Mouse (Mus musculus): Measurements from ENCODE around the gene Inhbe. TPM values are rescaled to one million over a fixed set of nuclear protein-coding genes. Genes with fewer than 3 reads are reported as not detected.

Gene Inhbe
- polyA plus RNA-seq, 1 experiment: not detected

DNA sequence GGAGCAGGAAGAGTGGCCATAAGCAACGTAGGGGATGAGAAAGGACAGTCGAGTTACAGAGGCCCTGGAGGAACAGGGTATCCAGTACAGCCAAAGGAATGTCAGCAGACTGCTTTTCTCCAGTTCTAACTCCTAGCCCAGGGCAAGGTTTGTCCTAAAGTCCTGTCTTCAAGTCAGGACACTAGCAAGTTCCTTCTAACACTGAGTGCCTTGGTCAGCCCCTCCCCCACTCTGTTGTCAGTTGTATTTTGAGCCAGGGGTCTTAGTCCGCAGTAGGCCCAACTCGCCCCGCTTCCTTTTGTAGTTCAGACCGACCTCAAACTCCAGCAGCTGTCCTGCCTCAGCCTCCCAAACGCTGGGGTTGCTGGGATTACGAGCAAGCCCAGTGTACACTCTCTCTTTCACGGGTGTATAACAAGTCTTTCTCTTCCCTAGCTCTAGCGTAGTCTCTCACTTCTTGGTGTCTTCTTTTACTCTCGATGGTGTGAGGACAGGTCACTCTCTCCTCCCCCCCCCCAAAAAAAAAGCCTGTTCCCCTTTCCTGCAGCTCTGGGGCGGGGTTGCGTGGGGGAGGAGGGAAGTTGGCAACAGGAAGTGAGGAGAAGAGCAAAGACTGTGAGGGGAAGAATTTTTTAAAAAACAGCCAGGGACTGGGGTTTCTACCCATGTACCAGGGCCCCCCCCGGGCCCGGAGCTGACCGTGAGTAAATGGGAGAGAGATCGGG, 30.9 kb downstream of the Inhbe start:
- no peaks in the 10 kb centered on the region for H3K9me3 ChIP-seq (replicated peaks; ENCODE audit: control insufficient read depth, insufficient read depth, low read length, poor library complexity, severe bottlenecking)
- peak overlapping the region; percentile 54 for H3K9ac ChIP-seq (ENCODE audit: low read depth, poor library complexity, severe bottlenecking)
- TF ChIP-seq POLR2A (IDR thresholded peaks at IDR 0.05; ENCODE audit: insufficient read depth, low read length) (no peak), CTCF (IDR thresholded peaks at IDR 0.05; ENCODE audit: low read depth, low read length) (no peak), EP300 (IDR thresholded peaks at IDR 0.05; ENCODE audit: insufficient read depth, low read depth, low read length) (peak; percentile 40; the same call in 1 of the 2 replicates)
- H3K36me3 ChIP-seq (ENCODE audit: control insufficient read depth, insufficient read depth, low read length, poor library complexity, severe bottlenecking): no peaks in the 10 kb centered on the region
- peaks cover 12% of the 10 kb centered on the region for H3K4me1 ChIP-seq (ENCODE audit: control insufficient read depth, insufficient read depth, low read length)
- 0 out of 2 replicates have a peak overlapping the region, but pooled peaks have one; percentile 8 for H3K4me3 ChIP-seq (ENCODE audit: low read depth, low read length)
- no peaks in the 10 kb centered on the region for H3K27me3 ChIP-seq (ENCODE audit: control insufficient read depth, insufficient read depth, low read length, poor library complexity, severe bottlenecking)
- peak overlapping the region; percentile 59 for H3K27ac ChIP-seq (ENCODE audit: insufficient read depth, low read length)

GRCm38 (mm10) chr10:127322669-127323068, 31.5 kb downstream of the Inhbe start:
- H3K9me3 ChIP-seq (replicated peaks; ENCODE audit: control insufficient read depth, insufficient read depth, low read length, poor library complexity, severe bottlenecking): no peaks in the 10 kb centered on the region
- H3K4me1 ChIP-seq (ENCODE audit: control insufficient read depth, insufficient read depth, low read length): peaks cover 10% of the 10 kb centered on the region
- no peak overlapping the region for H3K9ac ChIP-seq (ENCODE audit: low read depth, poor library complexity, severe bottlenecking)
- no peaks in the 10 kb centered on the region for H3K36me3 ChIP-seq (ENCODE audit: control insufficient read depth, insufficient read depth, low read length, poor library complexity, severe bottlenecking)
- no peak for TF ChIP-seq POLR2A (IDR thresholded peaks at IDR 0.05; ENCODE audit: insufficient read depth, low read length)
- no peak for TF ChIP-seq EP300 (IDR thresholded peaks at IDR 0.05; ENCODE audit: insufficient read depth, low read depth, low read length)
- TF ChIP-seq CTCF (IDR thresholded peaks at IDR 0.05; ENCODE audit: low read depth, low read length): no peak
- no peaks in the 10 kb centered on the region for H3K27me3 ChIP-seq (ENCODE audit: control insufficient read depth, insufficient read depth, low read length, poor library complexity, severe bottlenecking)
- H3K4me3 ChIP-seq (ENCODE audit: low read depth, low read length): no peak overlapping the region
- peak overlapping the region; percentile 59; the same call in 1 of the 2 replicates for H3K27ac ChIP-seq (ENCODE audit: insufficient read depth, low read length)

- Histone ChIP-seq H3K27me3 (ENCODE audit: control insufficient read depth, insufficient read depth, low read length, poor library complexity, severe bottlenecking) (no peaks in the 10 kb centered on the region), H3K9ac (ENCODE audit: low read depth, poor library complexity, severe bottlenecking) (peak overlapping the region; percentile 19; the same call in 1 of the 2 replicates), H3K27ac (ENCODE audit: insufficient read depth, low read length) (no peak overlapping the region; the same call in 1 of the 2 replicates), H3K9me3 (replicated peaks; ENCODE audit: control insufficient read depth, insufficient read depth, low read length, poor library complexity, severe bottlenecking) (no peaks in the 10 kb centered on the region), H3K4me1 (ENCODE audit: control insufficient read depth, insufficient read depth, low read length) (peaks cover 10% of the 10 kb centered on the region), H3K4me3 (ENCODE audit: low read depth, low read length) (peak overlapping the region; percentile 13), H3K36me3 (ENCODE audit: control insufficient read depth, insufficient read depth, low read length, poor library complexity, severe bottlenecking) (no peaks in the 10 kb centered on the region)
- TF ChIP-seq CTCF (IDR thresholded peaks at IDR 0.05; ENCODE audit: low read depth, low read length) (no peak), EP300 (IDR thresholded peaks at IDR 0.05; ENCODE audit: insufficient read depth, low read depth, low read length) (no peak), POLR2A (IDR thresholded peaks at IDR 0.05; ENCODE audit: insufficient read depth, low read length) (no peak)
These were observed 32.0 kb downstream of the Inhbe start for GRCm38 (mm10) chr10:127322178-127322577.

DNA sequence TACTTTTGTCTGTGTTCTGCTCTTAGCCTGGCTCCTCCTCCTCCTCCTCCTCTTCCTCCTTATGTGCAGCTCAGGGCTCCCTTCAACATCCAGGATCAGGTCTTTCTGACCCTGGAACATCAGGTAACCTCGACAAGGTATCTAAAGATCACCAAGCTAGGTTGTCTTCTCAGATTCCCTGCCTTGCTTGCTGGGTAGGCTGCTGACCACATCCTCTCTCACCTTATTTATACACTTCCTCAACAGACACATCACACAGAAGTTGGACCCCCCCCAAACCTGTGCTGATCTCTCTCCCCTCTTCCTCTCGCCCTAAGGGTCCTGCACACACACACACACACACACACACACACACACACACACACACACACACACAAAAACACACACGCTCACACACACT, 32.6 kb downstream of the Inhbe start, which contains the start of gene Arhgap9:
Gene Arhgap9 (plus strand): TSS at position 344 of the 400 bp plus-strand sequence.
- peaks cover 10% of the 10 kb centered on the region for H3K4me1 ChIP-seq (ENCODE audit: control insufficient read depth, insufficient read depth, low read length)
- H3K9ac ChIP-seq (ENCODE audit: low read depth, poor library complexity, severe bottlenecking): peak within 1 kb of the TSS; percentile 19; the same call in 1 of the 2 replicates
- H3K27me3 ChIP-seq (ENCODE audit: control insufficient read depth, insufficient read depth, low read length, poor library complexity, severe bottlenecking): no peaks in the 10 kb centered on the region
- TF ChIP-seq CTCF (IDR thresholded peaks at IDR 0.05; ENCODE audit: low read depth, low read length) (no peak), EP300 (IDR thresholded peaks at IDR 0.05; ENCODE audit: insufficient read depth, low read depth, low read length) (no peak), POLR2A (IDR thresholded peaks at IDR 0.05; ENCODE audit: insufficient read depth, low read length) (no peak)
- peak within 1 kb of the TSS; percentile 13 for H3K4me3 ChIP-seq (ENCODE audit: low read depth, low read length)
- H3K27ac ChIP-seq (ENCODE audit: insufficient read depth, low read length): peak within 1 kb of the TSS; percentile 59; the same call in 1 of the 2 replicates
- H3K9me3 ChIP-seq (replicated peaks; ENCODE audit: control insufficient read depth, insufficient read depth, low read length, poor library complexity, severe bottlenecking): no peaks in the 10 kb centered on the region
- no peaks in the 10 kb centered on the region for H3K36me3 ChIP-seq (ENCODE audit: control insufficient read depth, insufficient read depth, low read length, poor library complexity, severe bottlenecking)

GRCm38 (mm10) chr10:127319969-127320368, 34.2 kb downstream of the Inhbe start:
- Histone ChIP-seq H3K9ac (ENCODE audit: low read depth, poor library complexity, severe bottlenecking) (no peak overlapping the region), H3K36me3 (ENCODE audit: control insufficient read depth, insufficient read depth, low read length, poor library complexity, severe bottlenecking) (no peaks in the 10 kb centered on the region), H3K9me3 (replicated peaks; ENCODE audit: control insufficient read depth, insufficient read depth, low read length, poor library complexity, severe bottlenecking) (no peaks in the 10 kb centered on the region), H3K4me3 (ENCODE audit: low read depth, low read length) (no peak overlapping the region), H3K27me3 (ENCODE audit: control insufficient read depth, insufficient read depth, low read length, poor library complexity, severe bottlenecking) (no peaks in the 10 kb centered on the region), H3K4me1 (ENCODE audit: control insufficient read depth, insufficient read depth, low read length) (peaks cover 9% of the 10 kb centered on the region), H3K27ac (ENCODE audit: insufficient read depth, low read length) (no peak overlapping the region)
- TF ChIP-seq CTCF (IDR thresholded peaks at IDR 0.05; ENCODE audit: low read depth, low read length) (no peak), POLR2A (IDR thresholded peaks at IDR 0.05; ENCODE audit: insufficient read depth, low read length) (no peak), EP300 (IDR thresholded peaks at IDR 0.05; ENCODE audit: insufficient read depth, low read depth, low read length) (no peak)

DNA sequence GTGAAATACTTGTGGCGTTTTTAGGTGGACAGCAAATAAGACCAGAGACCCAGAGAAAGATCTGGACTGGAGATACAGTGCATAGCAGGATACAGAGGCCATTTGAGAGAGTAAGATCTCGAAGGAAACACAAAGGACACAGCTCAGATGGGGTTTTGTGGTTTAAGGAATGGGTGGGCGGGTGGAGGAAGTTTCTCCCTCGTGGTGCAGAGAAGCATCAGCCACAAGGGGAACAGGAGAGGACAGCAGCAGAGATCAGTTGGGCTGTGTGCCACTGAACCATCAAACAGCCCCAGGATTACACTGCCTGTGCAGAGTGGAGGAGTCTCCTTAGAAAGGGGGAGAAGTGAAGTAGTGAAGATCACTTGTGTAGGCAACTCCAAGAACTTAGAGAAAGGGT, 36.2 kb downstream of the Inhbe start:
- H3K9me3 ChIP-seq (replicated peaks; ENCODE audit: control insufficient read depth, insufficient read depth, low read length, poor library complexity, severe bottlenecking): no peaks in the 10 kb centered on the region
- no peak for TF ChIP-seq CTCF (IDR thresholded peaks at IDR 0.05; ENCODE audit: low read depth, low read length)
- TF ChIP-seq EP300 (IDR thresholded peaks at IDR 0.05; ENCODE audit: insufficient read depth, low read depth, low read length): no peak
- no peak for TF ChIP-seq POLR2A (IDR thresholded peaks at IDR 0.05; ENCODE audit: insufficient read depth, low read length)
- H3K9ac ChIP-seq (ENCODE audit: low read depth, poor library complexity, severe bottlenecking): no peak overlapping the region

More for the DNA sequence above, 36.2 kb downstream of the Inhbe start:
- H3K27me3 ChIP-seq (ENCODE audit: control insufficient read depth, insufficient read depth, low read length, poor library complexity, severe bottlenecking): no peaks in the 10 kb centered on the region
- H3K4me3 ChIP-seq (ENCODE audit: low read depth, low read length): no peak overlapping the region
- H3K36me3 ChIP-seq (ENCODE audit: control insufficient read depth, insufficient read depth, low read length, poor library complexity, severe bottlenecking): no peaks in the 10 kb centered on the region
- peaks cover 6% of the 10 kb centered on the region for H3K4me1 ChIP-seq (ENCODE audit: control insufficient read depth, insufficient read depth, low read length)
- no peak overlapping the region for H3K27ac ChIP-seq (ENCODE audit: insufficient read depth, low read length)
